Mouse (Mus musculus): Measurements from ENCODE around the gene Tnpo1.
A peak's percentile ranks its signal among the peaks of the same experiment; 100 is the strongest.
"Not testable (repeated sequence)": the region's sequence is repeated elsewhere in the genome, so short reads cannot be mapped to it uniquely, and the experiment has no call there.

Gene Tnpo1

DNA sequence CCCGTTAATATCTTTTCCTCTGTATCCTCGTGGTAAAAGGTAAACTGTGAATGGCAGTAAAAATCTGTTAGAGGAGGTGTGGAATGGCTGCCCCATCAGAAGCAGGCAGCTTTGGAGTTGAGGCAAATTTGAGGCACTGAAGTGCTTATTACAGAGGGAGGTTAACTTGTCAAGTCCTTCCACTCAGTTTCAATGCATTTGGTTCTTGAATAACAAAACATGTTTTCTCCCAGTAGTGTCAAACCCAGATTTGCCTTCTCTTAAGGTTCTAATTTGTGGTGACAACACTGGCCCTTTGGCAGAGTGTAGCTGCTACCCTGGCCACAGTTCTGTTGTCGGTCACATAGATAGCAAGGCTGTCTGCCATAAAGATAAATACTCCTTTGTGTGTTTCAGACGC lies 108.4 kb downstream of the Tnpo1 start:
- DNase-seq (ENCODE audit: low spot score in 2 of 2): no peak

DNA sequence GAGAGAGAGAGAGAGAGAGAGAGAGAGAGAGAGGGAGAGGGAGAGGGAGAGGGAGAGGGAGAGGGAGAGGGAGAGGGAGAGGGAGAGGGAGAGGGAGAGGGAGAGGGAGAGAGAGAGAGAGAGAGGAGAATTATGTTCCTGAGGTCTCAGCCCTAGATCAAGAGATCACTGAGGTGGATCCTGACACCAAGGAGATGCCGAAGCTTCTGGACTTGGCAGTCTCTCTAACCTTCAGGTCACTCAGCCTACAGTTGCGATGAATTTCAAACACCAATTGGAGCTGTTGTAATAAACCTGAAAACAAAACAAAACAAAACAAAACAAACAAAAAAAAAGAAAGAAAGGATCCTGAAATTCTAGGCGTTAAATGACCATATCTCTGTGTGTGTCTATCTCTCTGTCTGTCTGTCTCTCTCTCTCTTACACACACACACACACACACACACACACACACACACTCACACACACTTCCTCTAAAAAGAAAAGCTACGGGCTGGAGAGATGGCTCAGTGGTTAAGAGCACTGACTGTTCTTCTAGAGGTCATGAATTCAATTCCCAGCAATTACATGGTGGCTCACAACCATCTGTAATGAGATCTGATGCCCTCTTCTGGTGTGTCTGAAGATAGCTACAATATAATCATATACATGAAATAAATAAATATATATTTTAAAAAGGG lies 109.1 kb downstream of the Tnpo1 start:
- not testable (repeated sequence) for DNase-seq (ENCODE audit: low spot score in 2 of 2)

DNA sequence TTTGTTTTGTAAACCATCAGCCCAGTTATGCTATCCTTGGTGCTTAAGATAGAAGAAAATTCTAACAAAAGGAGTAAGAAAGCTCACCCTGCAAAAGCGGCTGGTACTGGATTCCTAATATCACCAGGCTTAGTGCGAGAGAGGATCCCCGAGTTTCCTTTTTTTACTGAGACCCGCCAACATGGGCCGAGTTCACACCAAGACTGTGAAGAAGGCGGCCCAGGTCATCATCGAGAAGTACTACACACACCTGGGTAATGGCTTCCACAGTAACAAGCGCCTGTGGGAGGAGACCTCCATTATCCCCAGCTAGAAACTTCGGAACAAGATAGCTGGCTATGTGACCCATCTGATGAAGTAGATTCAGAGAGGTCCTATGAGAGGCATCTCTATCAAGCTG lies 109.6 kb downstream of the Tnpo1 start:
- DNase-seq (ENCODE audit: low spot score in 2 of 2): no peak

DNA sequence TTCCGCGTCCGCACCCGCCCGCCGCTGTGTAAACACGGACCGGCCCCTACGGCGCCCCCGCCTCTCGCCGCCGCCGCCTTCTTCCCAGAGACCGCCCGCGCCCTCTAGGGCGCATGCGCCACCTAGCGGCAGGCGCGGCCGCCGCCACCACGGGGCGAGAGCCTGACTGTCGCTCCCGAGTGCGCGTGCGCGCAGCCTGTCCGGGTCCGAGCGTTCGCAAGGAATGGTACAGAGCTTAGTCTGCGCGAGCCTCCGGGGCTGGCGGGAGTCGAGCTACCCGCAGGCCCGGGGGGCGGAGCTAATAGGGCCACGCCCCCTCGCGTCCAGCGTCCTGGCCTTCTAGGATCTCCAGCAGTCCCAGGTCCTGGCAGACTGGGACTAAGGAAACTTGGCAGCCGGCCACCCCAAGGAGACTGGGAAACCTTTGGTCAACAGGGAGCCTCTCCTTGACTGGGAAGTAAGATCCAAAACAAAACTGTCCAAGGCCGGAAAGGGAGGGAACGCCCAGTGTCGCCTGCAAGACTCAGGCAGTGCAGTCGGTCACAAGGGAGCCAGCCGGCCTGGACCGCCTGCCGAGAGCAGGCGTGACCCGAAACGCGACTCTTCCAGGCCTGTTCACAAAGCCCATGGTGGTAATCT lies 110.9 kb downstream of the Tnpo1 start, which contains the start of gene Fcho2:
Gene Fcho2 (minus strand): TSS at position 303 of the 639 bp plus-strand sequence.
- peak; percentile 94 to 96 for DNase-seq (ENCODE audit: low spot score in 2 of 2)

DNA sequence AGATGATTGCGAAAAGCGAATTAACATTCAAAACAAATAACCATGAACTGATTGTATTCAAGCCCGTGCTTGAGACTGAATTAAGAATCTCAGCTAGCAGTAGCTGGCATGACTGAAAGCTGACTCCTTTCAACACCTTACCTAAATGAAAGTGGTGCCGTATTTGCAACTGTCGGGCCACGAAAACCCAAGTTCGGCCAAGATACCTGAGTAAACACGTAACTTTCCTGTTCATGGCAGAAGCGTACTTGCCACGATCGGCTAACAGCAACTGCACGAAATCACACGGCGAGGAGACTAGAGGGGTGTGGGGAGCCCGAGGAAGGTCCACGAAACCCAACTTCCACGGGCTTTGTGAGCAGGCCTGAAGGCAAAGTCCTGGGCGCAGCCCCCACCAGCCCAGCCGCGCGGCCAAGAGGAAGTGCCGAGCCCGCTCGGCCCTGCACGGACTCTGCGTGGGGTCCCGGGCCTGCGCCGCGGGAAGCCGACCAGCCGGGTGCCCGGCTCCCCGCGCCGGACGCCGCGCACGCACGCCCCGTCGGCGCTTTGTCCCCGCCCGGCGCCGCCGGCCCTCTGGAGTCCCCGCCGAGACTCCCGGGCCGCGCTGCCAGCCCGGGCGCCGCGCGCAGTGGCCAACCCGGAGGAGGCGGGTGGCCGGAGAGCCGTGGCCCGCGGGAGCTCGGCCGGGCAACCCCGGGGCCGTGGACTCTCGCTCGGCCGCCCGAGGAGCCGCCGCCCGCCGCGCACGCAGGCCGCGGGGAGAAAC lies 111.7 kb downstream of the Tnpo1 start:
- DNase-seq (ENCODE audit: low spot score in 2 of 2): peak in 1 of 2 experiments; percentile 39

DNA sequence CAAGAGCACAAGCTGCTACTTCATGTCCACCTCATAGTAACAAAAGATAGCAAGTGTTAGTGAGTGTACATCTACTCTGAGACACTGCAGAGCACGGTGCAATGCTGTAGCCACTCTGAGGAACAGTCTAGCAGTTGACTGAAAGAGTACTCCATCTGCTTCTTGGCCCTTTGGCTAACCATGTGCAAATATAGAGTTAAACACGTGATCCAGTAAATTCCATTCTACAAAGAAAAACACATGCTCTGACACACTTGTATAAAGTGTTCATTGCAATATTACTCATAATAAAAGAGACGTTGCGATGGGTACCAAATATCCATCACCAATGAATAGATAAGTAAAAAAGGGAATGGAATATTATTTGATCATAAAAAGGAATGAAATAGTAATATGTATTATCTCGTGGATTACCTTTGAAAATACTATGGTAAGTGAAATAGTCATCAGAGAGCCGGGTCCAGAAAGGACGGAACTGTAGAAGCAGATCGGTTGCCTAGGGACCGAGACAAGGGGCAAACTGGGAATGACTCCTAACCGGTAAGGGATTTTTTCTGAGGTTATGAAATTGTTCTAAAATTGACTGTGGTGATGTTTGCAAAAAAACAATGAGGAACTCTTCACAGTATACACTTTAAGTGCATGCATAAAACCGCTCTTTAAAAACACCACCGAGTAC lies 112.4 kb downstream of the Tnpo1 start:
- no peak for DNase-seq (ENCODE audit: low spot score in 2 of 2)

DNA sequence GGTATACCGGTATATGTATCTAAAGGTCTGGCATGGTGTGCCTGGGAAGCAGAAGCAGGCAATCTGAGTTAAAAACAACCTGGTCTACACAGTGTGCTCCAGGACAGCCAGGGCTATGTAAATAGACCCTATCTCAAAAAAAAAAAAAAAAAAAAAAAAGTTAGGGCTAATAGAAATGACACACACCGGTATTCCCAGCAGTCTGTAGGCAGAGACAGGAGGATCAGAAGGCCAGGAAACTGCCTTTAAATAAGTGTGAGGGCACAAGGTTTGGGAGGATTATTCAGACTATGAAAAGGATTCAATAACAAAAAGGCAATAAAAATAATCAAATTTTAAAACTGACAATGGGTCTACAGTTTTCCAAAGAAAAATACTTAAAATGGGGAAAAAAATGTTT lies 113.0 kb downstream of the Tnpo1 start:
- no peak for DNase-seq (ENCODE audit: low spot score in 2 of 2)

DNA sequence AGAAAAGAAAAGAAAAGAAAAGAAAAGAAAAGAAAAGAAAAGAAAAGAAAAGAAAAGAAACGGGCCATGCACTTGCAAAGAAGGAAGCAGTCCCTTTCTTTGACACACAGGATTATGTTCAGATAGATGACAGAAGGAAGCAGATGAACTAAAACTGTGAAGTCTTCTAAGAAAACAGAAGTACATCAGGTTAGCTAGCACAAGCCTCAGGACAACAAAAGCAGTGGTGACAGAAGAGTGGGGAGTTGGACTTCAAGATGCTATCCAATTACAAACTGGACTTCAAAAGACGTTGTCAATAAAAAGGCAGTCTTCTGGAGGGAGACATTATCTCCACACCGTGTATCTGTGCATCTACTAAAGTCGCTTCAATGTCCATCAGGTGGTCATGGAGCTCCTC lies 113.9 kb downstream of the Tnpo1 start:
- no peak for DNase-seq (ENCODE audit: low spot score in 2 of 2)

DNA sequence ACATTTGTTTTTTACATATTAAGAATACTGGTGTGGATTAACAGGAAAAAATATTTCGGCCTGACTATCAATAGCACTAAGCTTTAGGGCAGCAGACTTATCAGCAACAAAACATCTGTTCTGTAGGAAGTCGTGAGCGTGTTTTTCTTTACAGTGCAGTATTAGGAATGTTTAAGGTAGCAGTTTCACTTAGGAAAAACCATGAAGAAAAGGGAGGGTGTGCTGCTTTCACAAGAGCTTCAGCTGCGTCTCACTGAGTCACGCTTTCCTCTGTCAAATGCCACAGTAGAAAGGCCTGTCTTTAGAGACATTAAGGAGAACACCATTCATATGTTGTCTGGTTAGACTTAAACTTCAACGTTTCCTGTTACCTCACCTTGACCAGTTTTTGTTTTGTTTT lies 116.0 kb downstream of the Tnpo1 start:
- DNase-seq (ENCODE audit: low spot score in 2 of 2): no peak

DNA sequence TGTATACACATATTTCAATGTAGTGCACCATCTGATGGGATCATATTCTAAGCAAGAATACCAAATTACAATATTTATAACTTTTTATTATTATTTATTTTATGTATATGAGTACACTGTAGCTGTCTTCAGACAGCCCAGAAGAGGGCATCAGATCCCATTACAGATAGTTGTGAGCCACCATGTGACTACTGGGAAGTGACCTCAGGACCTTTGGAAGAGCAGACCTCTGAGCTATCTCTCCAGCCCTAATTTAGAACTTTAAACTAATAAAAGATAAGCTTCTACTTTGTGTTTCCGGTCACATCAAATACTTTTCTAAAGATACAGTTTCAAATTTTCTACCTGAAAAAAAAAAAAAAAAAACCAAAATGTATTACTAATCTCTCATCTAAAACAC lies 117.1 kb downstream of the Tnpo1 start:
- DNase-seq (ENCODE audit: low spot score in 2 of 2): no peak

DNA sequence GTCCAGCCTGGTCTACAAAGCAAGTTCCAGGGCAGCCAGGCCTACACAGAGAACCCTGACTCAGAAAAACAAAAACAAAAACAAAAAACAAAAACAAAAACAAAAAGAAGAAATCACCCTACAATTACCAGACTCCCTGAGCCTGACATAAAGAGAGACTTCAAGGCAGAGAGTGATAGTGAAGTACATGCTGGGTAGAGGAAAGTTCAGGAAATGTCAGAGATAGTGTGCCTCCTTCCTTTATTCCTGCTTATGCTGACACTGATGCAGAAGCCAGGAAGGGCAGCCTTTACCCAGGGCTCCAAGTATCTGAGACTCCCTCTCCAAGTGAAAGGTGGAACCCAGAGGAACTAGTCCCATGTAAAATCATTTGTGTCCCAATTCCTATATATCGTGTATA lies 121.7 kb downstream of the Tnpo1 start:
- no peak for DNase-seq (ENCODE audit: low spot score in 2 of 2)

DNA sequence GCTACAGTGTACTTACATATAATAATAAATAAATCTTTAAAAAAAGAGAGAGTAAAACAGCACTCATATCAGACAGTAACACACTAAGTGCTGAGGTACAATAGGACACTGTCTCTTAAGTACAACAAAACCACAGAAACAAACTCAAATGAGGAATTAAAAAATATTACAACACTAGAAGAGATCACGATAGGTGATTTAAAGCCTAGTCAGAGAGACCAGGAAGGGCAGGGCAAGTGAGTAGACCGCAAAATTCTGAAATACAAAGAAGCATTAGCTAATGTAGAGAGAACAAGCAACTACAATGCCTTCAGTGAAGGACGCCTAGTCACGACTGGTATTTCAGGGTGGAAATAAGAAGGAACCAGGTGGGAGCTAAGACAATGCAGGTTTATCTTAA lies 122.5 kb downstream of the Tnpo1 start:
- DNase-seq (ENCODE audit: low spot score in 2 of 2): no peak

DNA sequence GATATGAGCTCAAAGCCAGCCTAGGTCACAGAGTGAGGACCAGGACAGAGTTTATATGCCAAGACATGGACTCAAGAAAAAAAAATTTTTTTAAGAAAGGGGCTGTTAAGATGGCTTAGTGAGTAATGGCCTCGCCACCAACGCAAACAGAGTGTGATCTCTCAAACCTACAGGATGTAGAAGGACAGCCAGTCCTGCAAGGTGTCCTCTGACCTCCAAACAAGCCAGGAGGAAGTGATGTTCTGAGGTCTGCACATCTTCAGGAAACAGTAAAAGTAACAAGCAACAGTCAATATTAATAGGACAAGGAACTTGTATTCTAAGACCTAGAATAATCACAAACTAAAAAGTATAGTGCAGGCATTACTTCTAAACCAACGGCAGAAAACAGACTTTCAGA lies 123.2 kb downstream of the Tnpo1 start:
- no peak for DNase-seq (ENCODE audit: low spot score in 2 of 2)

DNA sequence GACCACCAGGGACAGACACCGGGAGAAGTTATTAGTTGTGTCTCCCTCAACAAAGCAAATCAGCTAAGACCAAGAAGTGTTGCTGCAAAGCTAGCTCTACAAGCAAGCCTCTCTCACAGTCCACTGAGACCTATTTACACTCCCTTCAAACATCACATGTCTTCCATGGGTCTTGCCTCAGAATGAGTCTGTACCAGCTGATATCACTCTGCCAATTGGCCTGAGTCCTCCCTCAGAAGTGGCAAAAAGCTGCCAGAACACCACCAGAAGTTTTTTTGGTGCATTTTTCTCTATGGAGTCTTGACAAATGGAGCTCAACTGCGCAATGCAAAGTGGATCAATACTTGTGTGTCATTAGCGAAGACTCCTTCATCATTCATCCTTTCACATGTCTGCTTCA lies 130.7 kb downstream of the Tnpo1 start:
- DNase-seq (ENCODE audit: low spot score in 2 of 2): no peak

DNA sequence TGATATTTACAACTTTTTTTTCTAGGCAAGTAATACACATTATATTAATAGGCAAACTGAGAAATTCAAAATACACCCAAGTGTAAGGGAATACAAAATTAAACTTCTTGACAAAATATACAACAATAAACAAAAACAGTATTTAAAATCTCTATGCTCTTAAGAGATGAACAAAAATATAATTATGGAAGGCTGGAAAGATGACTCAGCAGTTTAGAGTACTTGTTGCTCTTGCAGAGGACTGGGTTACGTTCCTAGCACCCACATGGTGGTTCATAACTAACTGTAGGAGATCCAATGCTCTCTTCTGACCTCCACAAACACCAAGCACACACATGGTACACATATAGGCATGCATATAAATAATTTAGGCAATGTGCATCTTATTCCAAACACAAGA lies 133.3 kb downstream of the Tnpo1 start:
- DNase-seq (ENCODE audit: low spot score in 2 of 2): no peak

DNA sequence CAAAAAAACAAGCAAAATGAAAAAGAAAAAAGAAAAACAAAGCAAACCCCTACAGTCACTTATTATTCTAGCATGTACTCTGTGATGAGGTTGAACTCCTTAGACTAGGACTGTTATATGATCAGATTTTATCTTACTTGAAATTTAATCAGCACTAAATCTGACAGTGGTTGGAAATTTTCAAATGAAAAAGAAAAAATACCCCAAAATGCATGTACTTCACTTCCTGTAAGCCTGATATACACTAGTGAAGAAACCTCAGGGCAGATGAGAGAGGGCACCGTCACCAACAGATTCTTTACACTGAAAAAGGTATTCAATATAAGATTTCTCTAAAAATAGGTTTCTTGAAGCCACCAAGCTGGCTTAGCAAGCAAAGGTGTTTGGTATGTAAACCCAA lies 134.5 kb downstream of the Tnpo1 start:
- DNase-seq (ENCODE audit: low spot score in 2 of 2): no peak
